Mouse (Mus musculus): Measurements from ENCODE around the gene Raph1. TPM values are rescaled to one million over a fixed set of nuclear protein-coding genes. Genes with fewer than 3 reads are reported as not detected.

Raph1 gene
- polyA plus RNA-seq (2015; fragmentation: Nextera tagmentation; extraction: Ambion mirVana): 30.4 and 38.1 TPM in 2 replicates

DNA sequence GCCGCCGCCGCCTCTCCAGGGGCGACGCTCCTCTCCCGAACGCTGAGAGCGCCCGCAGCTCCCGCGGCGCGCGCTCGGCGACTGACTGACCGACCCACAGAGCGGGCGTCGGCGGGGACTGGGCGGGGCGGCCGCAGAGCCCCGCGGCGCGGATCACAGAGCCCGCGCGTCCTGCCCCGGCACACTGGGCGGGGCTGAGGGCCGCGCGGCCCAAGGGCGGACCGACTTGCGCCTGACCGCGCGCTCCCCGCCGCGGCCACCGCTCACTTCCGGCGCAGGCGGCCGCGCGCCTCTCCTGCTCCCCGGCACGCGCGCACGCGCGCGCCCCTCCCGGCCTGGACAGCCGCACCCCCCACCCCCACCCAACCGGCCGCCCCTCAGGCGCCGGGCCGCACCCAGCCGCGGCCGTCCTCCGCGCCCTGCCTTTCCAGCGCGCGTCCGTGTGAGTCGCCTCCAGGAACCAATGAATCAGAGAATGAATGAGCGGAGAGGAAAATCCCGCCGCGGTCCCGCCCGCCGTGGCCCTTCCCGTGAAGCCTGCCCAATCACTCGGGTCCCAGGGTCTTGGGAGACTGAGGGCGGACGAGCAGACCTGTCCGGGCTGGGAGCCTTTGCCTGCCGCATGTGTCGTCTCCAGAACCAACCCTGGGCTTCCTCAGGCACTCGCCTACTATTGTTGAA is at the start of gene Raph1:
Raph1 (minus strand) TSS at position 474 of the 681 bp plus-strand sequence.
- peak within 1 kb of the TSS; percentile 84 for H3K4me2 ChIP-seq
- peak within 1 kb of the TSS; percentile 74 for H3K4me3 ChIP-seq (replicated peaks)
- H3K9me3 ChIP-seq (replicated peaks): no peaks in the 10 kb centered on the region
- DNase-seq (peak; percentile 50), ATAC-seq (ENCODE audit: low read depth) (peak; percentile 92)
- peak within 1 kb of the TSS; percentile 78 for H3K27ac ChIP-seq
- WGBS (ENCODE audit: insufficient replicate concordance): under 1% methylated on average over 69 of the region's 92 CpGs
- H3K36me3 ChIP-seq: peaks cover 4% of the 10 kb centered on the region
- peak within 1 kb of the TSS; percentile 79 for H3K9ac ChIP-seq
- H3K4me1 ChIP-seq (replicated peaks): peaks cover 16% of the 10 kb centered on the region
- peaks cover 40% of the 10 kb centered on the region for H3K27me3 ChIP-seq

DNA sequence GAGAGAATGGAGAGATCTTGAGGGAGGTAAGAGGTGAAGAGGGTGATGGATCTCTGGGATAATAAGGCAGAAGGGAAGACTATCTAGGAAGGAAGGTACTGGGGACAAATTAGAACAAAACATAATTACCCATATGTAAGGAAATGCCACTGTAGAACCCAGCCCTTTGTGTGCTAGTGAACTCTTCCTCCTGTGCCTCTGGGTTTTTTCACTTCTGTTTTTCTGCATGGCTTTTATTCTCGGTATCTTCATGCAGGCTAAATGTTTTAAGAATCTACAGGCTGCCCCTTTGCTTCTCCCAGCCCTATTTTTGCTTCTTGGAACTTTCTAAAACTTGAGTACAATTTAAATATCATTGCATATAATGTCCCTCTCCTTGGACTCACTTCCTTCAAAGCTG is 48.8 kb upstream of the Raph1 start:
- Histone ChIP-seq H3K27ac (no peak overlapping the region), H3K4me3 (replicated peaks) (no peak overlapping the region), H3K4me1 (replicated peaks) (no peaks in the 10 kb centered on the region), H3K9ac (no peak overlapping the region), H3K4me2 (no peak overlapping the region), H3K27me3 (no peaks in the 10 kb centered on the region), H3K9me3 (replicated peaks) (no peaks in the 10 kb centered on the region), H3K36me3 (no peaks in the 10 kb centered on the region)
- ATAC-seq (ENCODE audit: low read depth): no peak
- no peak for DNase-seq
- 29% methylated on average over 1 of the region's 1 CpGs for WGBS (ENCODE audit: insufficient replicate concordance)

DNA sequence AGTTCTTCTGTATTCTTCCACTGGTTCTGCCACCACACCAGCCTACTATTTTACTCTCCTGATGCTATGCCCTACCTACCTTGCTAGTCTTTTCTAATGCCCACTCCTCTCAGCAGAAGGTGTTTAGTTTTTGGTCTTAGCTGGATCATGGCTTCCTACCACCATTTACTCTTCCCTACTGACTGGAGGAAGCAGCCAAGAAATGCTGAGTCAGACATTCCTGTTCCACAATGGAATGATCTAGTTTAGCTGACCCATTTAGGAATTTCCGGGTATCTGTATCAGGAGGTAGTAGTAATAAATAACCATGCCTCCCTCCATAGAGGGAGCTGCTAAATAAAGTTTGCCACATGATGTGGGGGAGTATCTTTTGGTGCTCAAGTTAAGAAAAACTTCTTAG is 48.0 kb upstream of the Raph1 start:
- Histone ChIP-seq H3K4me3 (replicated peaks) (no peak overlapping the region), H3K27me3 (no peaks in the 10 kb centered on the region), H3K27ac (no peak overlapping the region), H3K4me1 (replicated peaks) (no peaks in the 10 kb centered on the region), H3K9ac (no peak overlapping the region), H3K4me2 (no peak overlapping the region), H3K36me3 (no peaks in the 10 kb centered on the region), H3K9me3 (replicated peaks) (no peaks in the 10 kb centered on the region)
- 55% methylated on average over 1 of the region's 1 CpGs for WGBS (ENCODE audit: insufficient replicate concordance)
- ATAC-seq (ENCODE audit: low read depth): no peak
- DNase-seq: no peak

DNA sequence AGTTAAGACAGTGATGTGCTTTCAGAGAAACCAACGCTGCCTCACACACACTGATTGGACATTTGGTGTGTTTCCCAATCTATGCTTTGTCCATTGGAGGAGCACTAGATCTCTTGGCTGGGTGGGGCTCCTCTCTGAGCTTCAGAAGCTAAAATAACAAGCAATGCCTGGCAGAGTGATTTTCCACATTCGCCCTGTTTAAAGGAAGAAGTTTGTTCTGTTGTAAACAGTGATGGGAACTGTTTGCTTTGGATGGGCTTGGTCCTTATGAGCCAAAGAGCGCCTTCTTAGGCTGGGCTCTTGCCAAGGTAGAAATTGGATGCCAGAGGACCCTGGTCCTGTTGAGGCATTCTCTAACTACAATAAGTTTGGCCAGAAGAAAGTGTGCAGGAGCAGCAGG is 45.1 kb upstream of the Raph1 start:
- DNase-seq: no peak
- Histone ChIP-seq H3K9me3 (replicated peaks) (no peaks in the 10 kb centered on the region), H3K27ac (no peak overlapping the region), H3K27me3 (no peaks in the 10 kb centered on the region), H3K4me2 (no peak overlapping the region), H3K36me3 (no peaks in the 10 kb centered on the region), H3K4me3 (replicated peaks) (no peak overlapping the region), H3K4me1 (replicated peaks) (no peaks in the 10 kb centered on the region), H3K9ac (no peak overlapping the region)
- WGBS (ENCODE audit: insufficient replicate concordance): 64% methylated on average over 3 of the region's 3 CpGs
- ATAC-seq (ENCODE audit: low read depth): no peak

DNA sequence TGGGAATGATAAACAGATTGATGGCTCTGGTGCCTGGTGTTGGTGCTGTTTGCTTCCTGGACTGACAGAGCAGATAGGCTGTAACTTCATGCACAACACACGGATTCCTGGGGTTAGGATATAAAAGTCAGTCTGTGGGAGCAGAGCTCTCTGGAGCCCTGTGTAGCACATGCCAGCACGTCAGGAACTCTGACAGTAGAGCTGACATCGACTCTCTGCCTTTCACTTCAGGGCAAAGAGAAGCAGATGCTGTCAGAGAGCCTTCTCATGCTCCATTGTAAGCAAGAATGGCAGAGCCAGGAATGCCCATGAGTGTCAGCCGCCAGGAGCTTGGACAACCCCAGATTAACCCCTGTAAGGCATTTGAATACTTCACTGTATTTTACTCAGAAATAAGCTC is 43.7 kb upstream of the Raph1 start:
- H3K4me1 ChIP-seq (replicated peaks): no peaks in the 10 kb centered on the region
- WGBS (ENCODE audit: insufficient replicate concordance): 63% methylated on average over 4 of the region's 4 CpGs
- no peaks in the 10 kb centered on the region for H3K9me3 ChIP-seq (replicated peaks)
- no peaks in the 10 kb centered on the region for H3K27me3 ChIP-seq
- H3K9ac ChIP-seq: no peak overlapping the region
- H3K27ac ChIP-seq: no peak overlapping the region
- no peak for DNase-seq
- H3K4me2 ChIP-seq: no peak overlapping the region
- no peaks in the 10 kb centered on the region for H3K36me3 ChIP-seq
- no peak overlapping the region for H3K4me3 ChIP-seq (replicated peaks)
- ATAC-seq (ENCODE audit: low read depth): no peak

DNA sequence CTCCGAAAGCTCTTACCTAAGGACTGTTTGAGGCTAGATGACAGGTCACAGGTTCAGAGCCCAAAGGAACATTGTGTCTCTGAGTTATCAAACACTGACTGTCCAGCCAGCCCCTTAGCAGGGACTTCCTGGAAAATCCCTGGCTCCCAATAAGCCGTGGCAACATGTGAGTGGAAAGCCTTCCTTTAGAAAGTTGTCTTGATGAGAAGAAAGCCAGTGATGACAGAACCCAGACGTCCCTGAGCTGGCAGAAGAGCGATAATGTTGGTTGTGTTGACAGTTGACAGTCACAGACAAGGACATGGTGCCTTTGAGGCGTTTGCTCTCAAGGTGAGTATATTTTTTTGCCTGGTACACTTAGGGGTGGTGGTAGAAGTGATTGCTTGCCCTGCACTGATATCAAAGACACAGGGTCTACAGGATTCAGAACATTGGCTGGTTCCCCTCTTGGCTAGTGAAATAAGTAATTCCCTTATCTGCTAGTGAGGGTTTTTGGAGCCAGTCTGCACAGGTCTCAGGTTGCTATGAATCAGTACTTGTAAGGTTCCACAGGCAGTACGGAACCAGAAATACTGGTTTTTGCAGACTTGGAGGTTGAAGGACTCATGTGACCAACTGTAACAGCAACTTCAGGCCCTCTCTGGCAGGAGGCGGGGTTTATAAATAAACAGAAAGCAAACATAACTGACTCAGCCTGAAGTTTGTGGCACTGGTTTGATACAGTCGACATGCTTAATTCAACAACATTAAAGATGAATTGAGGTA is 42.3 kb upstream of the Raph1 start:
- H3K4me1 ChIP-seq (replicated peaks): no peaks in the 10 kb centered on the region
- no peak overlapping the region for H3K4me2 ChIP-seq
- WGBS (ENCODE audit: insufficient replicate concordance): 60% methylated on average over 8 of the region's 8 CpGs
- H3K36me3 ChIP-seq: no peaks in the 10 kb centered on the region
- no peaks in the 10 kb centered on the region for H3K9me3 ChIP-seq (replicated peaks)
- DNase-seq (no peak), ATAC-seq (ENCODE audit: low read depth) (no peak)
- no peaks in the 10 kb centered on the region for H3K27me3 ChIP-seq
- H3K4me3 ChIP-seq (replicated peaks): no peak overlapping the region
- no peak overlapping the region for H3K27ac ChIP-seq
- H3K9ac ChIP-seq: no peak overlapping the region

DNA sequence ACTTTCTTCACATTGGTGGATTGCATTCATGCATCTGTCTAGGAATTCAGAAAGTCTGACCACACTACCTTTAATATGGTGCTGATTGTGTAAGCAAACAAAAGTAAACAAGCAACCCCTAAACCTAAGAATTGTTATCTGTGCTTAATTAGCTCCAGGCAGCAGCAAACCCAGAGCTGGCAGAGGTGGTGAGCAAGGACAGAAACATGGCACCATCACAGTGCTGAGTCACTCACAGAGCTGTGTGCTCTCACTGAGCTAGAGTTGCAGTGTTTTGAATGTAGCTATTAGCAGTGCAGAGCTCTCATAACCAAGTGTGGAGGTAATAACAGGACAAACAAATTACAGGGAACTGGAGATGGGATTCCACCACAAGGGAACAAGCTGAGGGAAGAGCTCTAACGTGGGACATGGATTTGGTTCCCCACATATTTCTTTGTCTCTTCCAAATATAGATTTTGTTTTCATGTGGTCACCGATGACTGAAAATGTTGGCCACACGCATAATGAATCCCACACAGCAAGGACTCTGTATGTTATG is 37.6 kb upstream of the Raph1 start:
- H3K9ac ChIP-seq: no peak overlapping the region
- WGBS (ENCODE audit: insufficient replicate concordance): 68% methylated on average over 3 of the region's 3 CpGs
- no peak overlapping the region for H3K4me3 ChIP-seq (replicated peaks)
- ATAC-seq (ENCODE audit: low read depth) (no peak), DNase-seq (no peak)
- no peak overlapping the region for H3K4me2 ChIP-seq
- H3K9me3 ChIP-seq (replicated peaks): no peaks in the 10 kb centered on the region
- no peak overlapping the region for H3K27ac ChIP-seq
- H3K4me1 ChIP-seq (replicated peaks): no peaks in the 10 kb centered on the region
- H3K27me3 ChIP-seq: no peaks in the 10 kb centered on the region
- no peaks in the 10 kb centered on the region for H3K36me3 ChIP-seq

DNA sequence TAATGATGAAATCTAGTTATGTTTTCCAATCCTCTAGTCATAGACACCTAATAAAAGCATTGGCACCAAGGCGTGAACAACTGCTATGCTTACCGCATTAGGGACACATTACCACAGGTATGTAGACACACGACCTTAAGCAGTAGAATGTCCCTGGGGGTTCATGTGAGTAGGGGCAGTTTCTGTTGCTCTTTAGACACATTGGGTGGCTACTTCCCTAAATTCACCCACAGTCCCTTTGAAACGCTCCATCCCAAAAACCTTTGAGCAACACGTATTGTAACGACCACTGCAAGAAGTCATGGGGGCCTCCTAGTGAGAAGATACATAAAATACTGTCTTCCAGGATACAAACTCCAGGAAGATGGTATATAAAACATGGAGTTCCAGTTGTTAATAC is 33.8 kb upstream of the Raph1 start:
- H3K4me1 ChIP-seq (replicated peaks): peaks cover 5% of the 10 kb centered on the region; the same call in 1 of the 2 replicates
- H3K9me3 ChIP-seq (replicated peaks): no peaks in the 10 kb centered on the region
- H3K27ac ChIP-seq: no peak overlapping the region
- H3K27me3 ChIP-seq: no peaks in the 10 kb centered on the region
- DNase-seq (no peak), ATAC-seq (ENCODE audit: low read depth) (no peak)
- no peak overlapping the region for H3K9ac ChIP-seq
- H3K4me2 ChIP-seq: no peak overlapping the region
- 59% methylated on average over 6 of the region's 6 CpGs for WGBS (ENCODE audit: insufficient replicate concordance)
- H3K36me3 ChIP-seq: no peaks in the 10 kb centered on the region
- no peak overlapping the region for H3K4me3 ChIP-seq (replicated peaks)

DNA sequence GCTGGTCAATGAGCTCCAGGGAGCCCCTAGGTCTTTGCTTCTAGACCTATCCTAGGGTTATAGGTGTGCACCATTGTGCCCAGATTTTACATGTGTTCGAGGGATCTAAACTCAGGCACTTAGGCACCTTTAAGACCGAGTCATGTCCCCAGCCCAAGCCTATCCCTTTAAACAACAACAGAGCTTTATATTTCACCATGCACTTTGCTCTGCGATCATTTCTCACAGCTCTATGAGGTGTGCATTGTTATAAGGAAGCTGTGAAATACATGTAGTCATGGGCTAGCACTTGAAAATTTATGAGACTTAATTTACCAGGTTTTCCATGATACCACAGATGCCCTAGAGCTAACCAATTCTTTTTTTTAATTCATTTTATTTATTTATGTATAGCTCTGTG is 33.0 kb upstream of the Raph1 start:
- Histone ChIP-seq H3K27ac (peak overlapping the region; percentile 59), H3K9me3 (replicated peaks) (no peaks in the 10 kb centered on the region), H3K4me2 (no peak overlapping the region), H3K27me3 (no peaks in the 10 kb centered on the region), H3K4me1 (replicated peaks) (peaks cover 5% of the 10 kb centered on the region; the same call in 1 of the 2 replicates), H3K36me3 (no peaks in the 10 kb centered on the region), H3K4me3 (replicated peaks) (no peak overlapping the region), H3K9ac (no peak overlapping the region)
- WGBS (ENCODE audit: insufficient replicate concordance): 60% methylated on average over 3 of the region's 3 CpGs
- DNase-seq: no peak
- no peak for ATAC-seq (ENCODE audit: low read depth)

DNA sequence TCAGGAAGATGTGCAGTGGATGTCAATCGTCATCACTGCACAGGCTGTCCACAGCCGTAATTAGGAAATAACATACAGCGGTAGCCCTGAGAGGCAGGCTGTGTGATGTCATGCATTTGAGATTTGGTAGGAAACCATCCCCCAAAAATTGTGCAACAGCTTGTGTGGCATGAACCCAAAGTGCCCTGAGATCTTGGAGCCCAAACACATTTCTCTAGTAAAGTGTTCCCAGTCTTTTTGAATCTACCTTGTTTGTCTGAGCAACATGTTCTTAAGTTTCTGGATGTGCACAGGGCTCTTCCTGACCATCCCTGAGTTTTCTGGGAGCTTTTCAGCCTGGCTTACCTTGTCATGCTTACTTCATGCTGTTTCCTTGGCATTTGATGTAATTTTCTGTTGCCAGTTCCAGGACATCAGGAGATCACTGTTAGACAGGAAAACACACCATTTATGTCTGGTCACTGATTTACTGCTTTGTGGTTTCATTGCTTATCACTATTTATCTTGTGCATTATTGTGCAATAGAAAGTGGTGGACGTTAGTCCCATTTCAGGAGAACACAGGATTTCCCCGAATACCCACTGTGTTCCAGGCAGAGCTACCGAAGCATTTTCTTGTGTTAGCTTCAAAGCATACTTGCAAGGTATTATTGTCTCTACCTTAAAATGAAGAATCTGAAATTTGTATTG is 32.3 kb upstream of the Raph1 start:
- DNase-seq (no peak), ATAC-seq (ENCODE audit: low read depth) (peak; percentile 60)
- H3K4me2 ChIP-seq: peak overlapping the region; percentile 20; the same call in 1 of the 2 replicates
- peaks cover 5% of the 10 kb centered on the region; the same call in 1 of the 2 replicates for H3K4me1 ChIP-seq (replicated peaks)
- 26% methylated on average over 6 of the region's 6 CpGs for WGBS (ENCODE audit: insufficient replicate concordance)
- no peaks in the 10 kb centered on the region for H3K36me3 ChIP-seq
- H3K9ac ChIP-seq: no peak overlapping the region; the same call in 1 of the 2 replicates
- peak overlapping the region; percentile 60 for H3K27ac ChIP-seq
- no peaks in the 10 kb centered on the region for H3K27me3 ChIP-seq
- H3K9me3 ChIP-seq (replicated peaks): no peaks in the 10 kb centered on the region
- H3K4me3 ChIP-seq (replicated peaks): no peak overlapping the region
